ENCODE assay signal across 11 mouse cellular contexts in genomic region chr1:37665539-37666323, GRCm38 (mm10). TPM values are rescaled to one million over a fixed set of nuclear protein-coding genes. Genes with fewer than 3 reads are reported as not detected.
DNase-seq lines count a peak whose midpoint lies in the region; ATAC-seq lines count a peak whose summit lies in the region.
"Had no signal": no experiment of that assay in that cellular context is flagged by ENCODE, and none has a peak within 500 bp of the region (broad histone marks: within the 10 kb centered on the region; RNA-seq: fewer than 3 reads in every experiment).

No protein-coding gene starts in this region.

- H3K4me2 ChIP-seq in kidney, embryonic 14.5 days (replicated peaks; ENCODE audit: low read depth, low read length), result no peak overlapping the region
- H3K4me2 ChIP-seq: heart, embryonic 12.5 days; hindbrain, embryonic 13.5 days had no signal

- H3K27me3 ChIP-seq in kidney, embryonic 14.5 days (ENCODE audit: control insufficient read depth, insufficient read depth, low read length), result no peaks in the 10 kb centered on the region
- H3K27me3 ChIP-seq: hindbrain, embryonic 13.5 days had no signal

- no peak overlapping the region for H3K27ac ChIP-seq in kidney, embryonic 14.5 days (ENCODE audit: low read depth, low read length)
- H3K27ac ChIP-seq: hindbrain, embryonic 13.5 days had no signal

- 56% methylated on average over 14 of the region's 14 CpGs for WGBS in kidney, embryonic 14.5 days

- no peak overlapping the region for H3K4me3 ChIP-seq in kidney, embryonic 14.5 days (ENCODE audit: low read length)
- H3K4me3 ChIP-seq: heart, embryonic 12.5 days; hindbrain, embryonic 13.5 days had no signal

- DNase-seq in kidney, postnatal 10 days, result peak; percentile 10
- DNase-seq in lung, adult 18-20 months, result peak; percentile 81 to 89
- DNase-seq in cerebellum, adult 9-11 months, result no peak
- no peak for DNase-seq in neural tube, embryonic 10.5 days (ENCODE audit: extremely low spot score, low spot score)
- DNase-seq: right cerebral cortex, postnatal 4 days had no signal

- no peak for ATAC-seq in kidney, embryonic 14.5 days (ENCODE audit: low FRiP score, low TSS enrichment)
- peak; percentile 68 for ATAC-seq in common myeloid progenitor, adult 5-6 weeks (replicated peaks; ENCODE audit: low read depth, poor library complexity, severe bottlenecking)
- ATAC-seq in megakaryocyte-erythroid progenitor cell, adult 5-6 weeks (replicated peaks; ENCODE audit: low FRiP score, low TSS enrichment, poor library complexity, severe bottlenecking), result peak; percentile 34; the same call in 1 of the 2 replicates
- ATAC-seq in frontal cortex, adult (ENCODE audit: low TSS enrichment), result no peak

- H3K9me3 ChIP-seq in kidney, embryonic 14.5 days (ENCODE audit: control insufficient read depth, low read length), result no peaks in the 10 kb centered on the region
- H3K9me3 ChIP-seq: heart, embryonic 12.5 days; hindbrain, embryonic 13.5 days had no signal

- 0 out of 2 replicates have a peak, but pooled peaks cover 2% of the 10 kb centered on the region for H3K4me1 ChIP-seq in kidney, embryonic 14.5 days (ENCODE audit: control insufficient read depth, insufficient read depth, low read length)
- H3K4me1 ChIP-seq: heart, embryonic 12.5 days had no signal

- H3K9ac ChIP-seq in kidney, embryonic 14.5 days (ENCODE audit: low read depth, low read length), result no peak overlapping the region
- H3K9ac ChIP-seq: heart, embryonic 12.5 days; hindbrain, embryonic 13.5 days had no signal

- H3K36me3 ChIP-seq in kidney, embryonic 14.5 days (ENCODE audit: control insufficient read depth, insufficient read depth, low read length), result no peaks in the 10 kb centered on the region
- H3K36me3 ChIP-seq: heart, embryonic 12.5 days; hindbrain, embryonic 13.5 days had no signal

RNA-seq across cellular contexts. Expression of gene 2010300C02Rik, which starts 54.2 kb away (rescaled TPM):
- polyA plus RNA-seq in kidney, embryonic 14.5 days (2014; fragmentation: Nextera tagmentation; extraction: Ambion mirVana), result 1.1 and 1.6 TPM in 2 replicates
- total RNA-seq in common myeloid progenitor, adult 5-6 weeks (2017), result not detected in 2 replicates
- not detected in 2 replicates for total RNA-seq in megakaryocyte-erythroid progenitor cell, adult 5-6 weeks (2014; fragmentation: Nextera tagmentation)
- total RNA-seq in megakaryocyte-erythroid progenitor cell, adult 5-6 weeks (2017), result 0.05 and 0.15 TPM in 2 replicates

Comparison
In these comparisons a context has a peak if more than half of its experiments do, and no peak if none do; other contexts are left out.
1. DNase-seq: peak in kidney, postnatal 10 days (single experiment) and lung, adult 18-20 months (2 of 2); none in cerebellum, adult 9-11 months (single experiment) and neural tube, embryonic 10.5 days (single experiment).
2. ATAC-seq: peak in common myeloid progenitor, adult 5-6 weeks (single experiment) and megakaryocyte-erythroid progenitor cell, adult 5-6 weeks (single experiment); none in kidney, embryonic 14.5 days (single experiment) and frontal cortex, adult (single experiment).